Comparison of ENCODE assay signal across 8 mouse cellular contexts in the genomic region with DNA sequence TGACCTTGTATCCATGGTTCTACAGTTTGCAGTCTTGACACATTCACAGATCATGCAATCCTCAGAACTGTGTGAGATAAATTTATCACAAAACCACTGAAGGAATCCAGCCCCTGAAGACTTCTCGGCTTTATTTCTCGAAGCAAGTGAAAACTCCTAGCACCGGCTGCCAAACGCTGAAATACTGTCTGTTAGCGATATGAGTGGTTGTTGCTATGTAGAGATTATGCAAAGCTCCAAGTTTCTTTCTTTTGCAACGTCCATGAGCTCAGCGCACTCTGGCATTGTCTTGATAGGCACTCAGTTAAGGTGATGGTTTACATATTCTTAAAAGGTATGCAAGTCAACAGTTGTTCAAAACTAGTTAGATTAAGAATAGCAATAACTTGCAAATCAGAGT. TPM values are rescaled to one million over a fixed set of nuclear protein-coding genes. Genes with fewer than 3 reads are reported as not detected.
DNase-seq lines count a peak whose midpoint lies in the region; ATAC-seq and TF ChIP-seq lines count a peak whose summit lies in the region.

No protein-coding gene starts in this region.

- no peak overlapping the region for H3K9ac ChIP-seq in lung, embryonic 14.5 days
- H3K9ac ChIP-seq in lung, embryonic 16.5 days (ENCODE audit: low read length) = no peak overlapping the region
- H3K9ac ChIP-seq in stomach, embryonic 16.5 days (ENCODE audit: low read length) = no peak overlapping the region

- H3K4me1 ChIP-seq in lung, embryonic 14.5 days (ENCODE audit: insufficient read depth) = peaks cover 8% of the 10 kb centered on the region; the same call in 1 of the 2 replicates
- peaks cover 3% of the 10 kb centered on the region; the same call in 1 of the 2 replicates for H3K4me1 ChIP-seq in lung, adult 2 months (ENCODE audit: control insufficient read depth, insufficient read depth, low read length)
- H3K4me1 ChIP-seq in lung, embryonic 16.5 days (replicated peaks; ENCODE audit: control insufficient read depth, insufficient read depth, low read length) = peaks cover 7% of the 10 kb centered on the region
- peaks cover 14% of the 10 kb centered on the region; the same call in 1 of the 2 replicates for H3K4me1 ChIP-seq in stomach, embryonic 16.5 days (ENCODE audit: control insufficient read depth, insufficient read depth, low read length)

- no peaks in the 10 kb centered on the region for H3K27me3 ChIP-seq in lung, embryonic 14.5 days (ENCODE audit: insufficient read depth, low read length)
- H3K27me3 ChIP-seq in lung, embryonic 16.5 days (ENCODE audit: control insufficient read depth, insufficient read depth, low read depth, low read length) = no peaks in the 10 kb centered on the region
- H3K27me3 ChIP-seq in stomach, embryonic 16.5 days (ENCODE audit: control insufficient read depth, insufficient read depth, low read length) = no peaks in the 10 kb centered on the region

- H3K4me3 ChIP-seq in lung, embryonic 14.5 days (ENCODE audit: low read depth, low read length) = peak overlapping the region; percentile 63; the same call in 1 of the 2 replicates
- no peak overlapping the region for H3K4me3 ChIP-seq in lung, adult 2 months (replicated peaks; ENCODE audit: extremely low read depth, low read depth, low read length)
- no peak overlapping the region for H3K4me3 ChIP-seq in lung, embryonic 16.5 days (ENCODE audit: low read length)
- H3K4me3 ChIP-seq in stomach, embryonic 16.5 days (replicated peaks; ENCODE audit: low read length) = no peak overlapping the region

- TF ChIP-seq POLR2A in lung, adult 2 months (IDR thresholded peaks at IDR 0.05; ENCODE audit: borderline replicate concordance, extremely low read depth, low read depth, low read length) = no peak

- peak overlapping the region; percentile 83 for H3K4me2 ChIP-seq in lung, embryonic 14.5 days
- 0 out of 2 replicates have a peak overlapping the region, but pooled peaks have one; percentile 2 for H3K4me2 ChIP-seq in lung, embryonic 16.5 days (ENCODE audit: low read depth, low read length)
- H3K4me2 ChIP-seq in stomach, embryonic 16.5 days (ENCODE audit: low read depth, low read length) = peak overlapping the region; percentile 83

- WGBS in lung, embryonic 14.5 days = 58% methylated on average over 7 of the region's 7 CpGs
- 50% methylated on average over 7 of the region's 7 CpGs for WGBS in lung, adult 2 months
- WGBS in lung, embryonic 16.5 days = 43% methylated on average over 7 of the region's 7 CpGs
- WGBS in stomach, embryonic 16.5 days = 56% methylated on average over 7 of the region's 7 CpGs

- no peak for TF ChIP-seq CTCF in lung, embryonic 14.5 days (IDR thresholded peaks at IDR 0.05; ENCODE audit: low read depth)
- TF ChIP-seq CTCF in lung, adult 2 months (IDR thresholded peaks at IDR 0.05; ENCODE audit: insufficient read depth, low read length) = no peak

- no peaks in the 10 kb centered on the region for H3K9me3 ChIP-seq in lung, embryonic 14.5 days (ENCODE audit: low read depth, low read length)
- H3K9me3 ChIP-seq in lung, embryonic 16.5 days (ENCODE audit: control insufficient read depth, low read length) = 0 out of 2 replicates have a peak, but pooled peaks cover 2% of the 10 kb centered on the region
- peaks cover 5% of the 10 kb centered on the region; the same call in 1 of the 2 replicates for H3K9me3 ChIP-seq in stomach, embryonic 16.5 days (replicated peaks; ENCODE audit: control insufficient read depth, low read length)

- DNase-seq in adrenal gland, postnatal 10 days = peak; percentile 21
- DNase-seq in adrenal gland, postnatal 14 days = no peak
- DNase-seq in lung, embryonic 14.5 days = peak; percentile 53
- no peak for DNase-seq in lung, adult 2 months
- DNase-seq in layer of hippocampus, adult 9-10 months (ENCODE audit: low spot score) = no peak

- H3K27ac ChIP-seq in lung, embryonic 14.5 days (ENCODE audit: low read depth) = peak overlapping the region; percentile 50
- peak overlapping the region; percentile 51 for H3K27ac ChIP-seq in lung, embryonic 16.5 days (ENCODE audit: low read length)
- peak overlapping the region; percentile 53 for H3K27ac ChIP-seq in stomach, embryonic 16.5 days (ENCODE audit: low read length)

- ATAC-seq in lung, embryonic 14.5 days (ENCODE audit: insufficient read depth) = no peak
- ATAC-seq in lung, embryonic 16.5 days (ENCODE audit: low read depth) = no peak
- no peak for ATAC-seq in stomach, embryonic 16.5 days (ENCODE audit: insufficient read depth, low FRiP score)
- no peak for ATAC-seq in megakaryocyte, adult 5-6 weeks (ENCODE audit: poor library complexity, severe bottlenecking)

- no peaks in the 10 kb centered on the region for H3K36me3 ChIP-seq in lung, embryonic 14.5 days (ENCODE audit: insufficient read depth)
- no peaks in the 10 kb centered on the region for H3K36me3 ChIP-seq in lung, embryonic 16.5 days (ENCODE audit: control insufficient read depth, insufficient read depth, low read length)
- H3K36me3 ChIP-seq in stomach, embryonic 16.5 days (ENCODE audit: control insufficient read depth, insufficient read depth, low read length) = no peaks in the 10 kb centered on the region

RNA-seq across cellular contexts. Expression of gene Calm1, which starts 13.3 kb away (rescaled TPM):
- total RNA-seq in adrenal gland, postnatal 10 days (2021) = 100 to 1,000 TPM; 355 to 389 TPM
- total RNA-seq in adrenal gland, postnatal 14 days (2021) = 432 and 438 TPM in 2 replicates
- 1,610 and 1,758 TPM in 2 replicates for polyA plus RNA-seq in lung, embryonic 14.5 days (2014; fragmentation: Nextera tagmentation; extraction: Ambion mirVana)
- 399 and 586 TPM in 2 replicates for polyA plus RNA-seq in lung, adult 2 months (2012; rRNA removed)
- polyA plus RNA-seq in lung, embryonic 16.5 days (2015; fragmentation: Nextera tagmentation; extraction: Ambion mirVana) = 1,745 and 1,859 TPM in 2 replicates
- 1,641 and 1,693 TPM in 2 replicates for polyA plus RNA-seq in stomach, embryonic 16.5 days (2015; fragmentation: Nextera tagmentation; extraction: Ambion mirVana)
- total RNA-seq in megakaryocyte, adult 5-6 weeks (2015) = 717 and 805 TPM in 2 replicates
- 1,003 and 1,237 TPM in 2 replicates for total RNA-seq in megakaryocyte, adult 5-6 weeks (2017)

RNA-seq across cellular contexts. Expression of gene Nrde2, which starts 26.4 kb away (rescaled TPM):
- total RNA-seq in adrenal gland, postnatal 10 days (2021) = 10 to 100 TPM; 14.8 to 19.4 TPM
- 13.3 and 16.7 TPM in 2 replicates for total RNA-seq in adrenal gland, postnatal 14 days (2021)
- 14.5 and 16.7 TPM in 2 replicates for polyA plus RNA-seq in lung, embryonic 14.5 days (2014; fragmentation: Nextera tagmentation; extraction: Ambion mirVana)
- polyA plus RNA-seq in lung, adult 2 months (2012; rRNA removed) = 7.0 and 11.6 TPM in 2 replicates
- 13.2 and 14.7 TPM in 2 replicates for polyA plus RNA-seq in lung, embryonic 16.5 days (2015; fragmentation: Nextera tagmentation; extraction: Ambion mirVana)
- polyA plus RNA-seq in stomach, embryonic 16.5 days (2015; fragmentation: Nextera tagmentation; extraction: Ambion mirVana) = 9.2 and 11.1 TPM in 2 replicates
- total RNA-seq in megakaryocyte, adult 5-6 weeks (2015) = 3.3 and 8.2 TPM in 2 replicates
- 20.4 and 25.9 TPM in 2 replicates for total RNA-seq in megakaryocyte, adult 5-6 weeks (2017)

Comparison
In these comparisons a context has a peak if more than half of its experiments do, and no peak if none do; other contexts are left out.
1. DNase-seq: peak in adrenal gland, postnatal 10 days (single experiment) and lung, embryonic 14.5 days (single experiment); none in adrenal gland, postnatal 14 days (single experiment), lung, adult 2 months (single experiment) and layer of hippocampus, adult 9-10 months (single experiment).
2. H3K4me2 ChIP-seq: peak in every context shown above with its lines; median percentile 83 in lung, embryonic 14.5 days; 83 in stomach, embryonic 16.5 days; 2 in lung, embryonic 16.5 days.
3. Peak in every context shown above with its lines, with median percentiles within 50 percentile points of each other: H3K27ac ChIP-seq.